Mouse (Mus musculus) monocyte, adult 59 days (primary cell): Measurements from ENCODE around the gene Col6a1. TPM values are rescaled to one million over a fixed set of nuclear protein-coding genes. Genes with fewer than 3 reads are reported as not detected.

ENCODE experiments used
- total RNA-seq, 2 experiments: library from RNA; stranded (reverse); gene quantifications; one replicate each; pipeline ENCODE4 v1.2.4; 2023

The Col6a1 gene
- under 1 TPM in 1 of 2 experiments, not detected in 1; 0.84 TPM for total RNA-seq

DNA sequence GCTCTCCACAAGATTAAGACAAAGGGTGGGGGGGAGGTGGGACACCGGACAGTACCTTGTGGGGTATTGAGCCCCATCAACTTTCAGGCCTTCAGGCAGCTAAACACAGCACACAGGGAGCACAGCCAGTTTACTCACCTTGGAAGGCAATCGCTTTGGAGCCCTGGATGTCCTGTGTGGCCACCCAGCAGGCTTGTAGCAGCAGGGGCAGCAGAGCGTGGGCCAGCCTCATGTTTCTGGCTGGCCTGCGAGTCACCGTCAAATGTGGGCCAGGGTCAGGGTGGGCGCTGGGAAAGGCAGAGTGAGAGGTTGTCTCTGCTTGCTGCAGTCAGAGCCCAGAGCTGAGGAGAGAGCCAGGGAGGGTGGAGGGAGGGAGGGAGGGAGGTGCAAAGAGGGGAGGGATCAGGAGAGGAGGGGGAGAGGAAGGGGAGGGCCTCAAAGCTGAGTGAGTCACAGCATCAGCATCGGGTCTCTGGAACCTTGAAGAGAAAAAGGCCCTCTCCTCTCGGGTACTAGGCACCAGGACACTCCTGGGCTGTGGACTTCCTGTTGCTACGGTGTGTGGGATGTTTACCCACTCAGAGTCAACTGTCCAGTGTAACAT, at the start of gene Col6a1:
Gene Col6a1 (minus strand): TSS at position 487 of the 604 bp plus-strand sequence.

Other genes with a start within 250 kb of the Col6a1 start
- gene Lss, start 194.6 kb downstream of the Col6a1 start, total RNA-seq = 10 to 100 TPM in 1 of 2 experiments, 1 to 10 TPM in 1; 9.1 to 17.3 TPM
- not detected for gene Spatc1l, start 163.9 kb downstream of the Col6a1 start, total RNA-seq
- gene Ftcd, start 150.5 kb downstream of the Col6a1 start, total RNA-seq = not detected
- under 1 TPM; 0.45 to 0.52 TPM for gene Col6a2, start 102.5 kb downstream of the Col6a1 start, total RNA-seq
- 1 to 10 TPM; 4.3 to 7.0 TPM for gene Pcbp3, start 235.7 kb upstream of the Col6a1 start, total RNA-seq